Mouse (Mus musculus) heart, postnatal 0 days (tissue): Measurements from ENCODE around the gene Actr3. TPM values are rescaled to one million over a fixed set of nuclear protein-coding genes. Genes with fewer than 3 reads are reported as not detected.

Experiments
- ATAC-seq: fragments of 200-750 bp; cut with Nextera tagmentation; 2 replicates; pipeline ENCODE4 v1.8.0; 2017; ENCODE audit warnings: low read depth, moderate number of reproducible peaks, moderate library complexity; ENCODE audit not compliant: insufficient read depth
- DNase-seq: peaks from one replicate; pipeline ENCODE4 v3.0.0-alpha.2; 2016; ENCODE audit warnings: low spot score
- H3K27ac ChIP-seq: fragments of 300-500 bp; sonication (generic); 2 replicates; pipeline ENCODE4 v1.5.1; 2014; ENCODE audit warnings: low read depth, mild to moderate bottlenecking
- H3K27me3 ChIP-seq: fragments of 300-500 bp; sonication (generic); 2 replicates; pipeline ENCODE4 v1.6.1; 2014; ENCODE audit warnings: low read length, mixed read lengths; ENCODE audit not compliant: control insufficient read depth, insufficient read depth
- H3K36me3 ChIP-seq: fragments of 300-500 bp; sonication (generic); replicated peaks from 2 replicates; pipeline ENCODE4 v1.6.1; 2014; ENCODE audit warnings: low read length, mixed read lengths; ENCODE audit not compliant: control insufficient read depth, insufficient read depth
- H3K4me1 ChIP-seq: fragments of 300-500 bp; sonication (generic); 2 replicates; pipeline ENCODE4 v1.6.1; 2014; ENCODE audit warnings: antibody characterized with exemption; ENCODE audit not compliant: control insufficient read depth, insufficient read depth
- H3K4me2 ChIP-seq: fragments of 300-500 bp; sonication (generic); 2 replicates; pipeline ENCODE4 v1.6.1; 2014; ENCODE audit warnings: low read depth, mild to moderate bottlenecking, low read length, moderate library complexity
- H3K4me3 ChIP-seq: fragments of 300-500 bp; sonication (generic); 2 replicates; pipeline ENCODE4 v1.5.1; 2014; ENCODE audit warnings: low read depth, low read length
- H3K9ac ChIP-seq: fragments of 300-500 bp; sonication (generic); replicated peaks from 2 replicates; pipeline ENCODE4 v1.6.1; 2014; ENCODE audit warnings: low read depth, low read length, mixed read lengths
- H3K9me3 ChIP-seq: fragments of 300-500 bp; sonication (generic); replicated peaks from 2 replicates; pipeline ENCODE4 v1.6.1; 2016; ENCODE audit warnings: low read length; ENCODE audit not compliant: control insufficient read depth
- CTCF ChIP-seq: IDR thresholded peaks from 2 replicates; pipeline ENCODE4 v1.5.1; 2016; ENCODE audit warnings: antibody characterized with exemption, control low read depth, low read depth
- EP300 ChIP-seq: IDR thresholded peaks from 2 replicates; pipeline ENCODE4 v1.6.1; 2016; ENCODE audit warnings: antibody characterized with exemption, low read depth
- WGBS: fragments of 180-500 bp; shearing (Covaris S2); extraction: QIAGEN DNeasy Blood & Tissue Kit; methylation state at CpG from one replicate; pipeline ENCODE4 v1.1.7; 2014; 5-methylcytosine and 5-hydroxymethylcytosine counted together
- polyA plus RNA-seq: library from polyadenylated mRNA; unstranded; fragments of >200 nt; fragmentation: Nextera tagmentation; extraction: Ambion mirVana; gene quantifications from 2 replicates; pipeline ENCODE4 v1.2.1, GENCODE M21; 2015
- total RNA-seq: library from RNA; depleted of rRNA; stranded (reverse); fragments of >200 nt; gene quantifications from 2 replicates; pipeline ENCODE4 v1.2.3, GENCODE M21; 2014; ENCODE audit warnings: low replicate concordance

Gene Actr3
- total and polyA plus RNA-seq, 2 experiments from 2014 or later, result 208 to 287 TPM

GRCm38 (mm10) chr1:125464011-125464410 lies 28.5 kb upstream of the Actr3 start:
- WGBS, result 83% methylated on average over 4 of the region's 4 CpGs
- TF ChIP-seq EP300, result no peak
- no peak for TF ChIP-seq CTCF
- Histone ChIP-seq H3K4me3 (no peak overlapping the region), H3K27me3 (no peaks in the 10 kb centered on the region), H3K27ac (no peak overlapping the region), H3K9ac (no peak overlapping the region), H3K4me2 (no peak overlapping the region), H3K9me3 (no peaks in the 10 kb centered on the region), H3K36me3 (no peaks in the 10 kb centered on the region), H3K4me1 (no peaks in the 10 kb centered on the region)
- no peak for DNase-seq
- no peak for ATAC-seq

GRCm38 (mm10) chr1:125463349-125463748 lies 27.8 kb upstream of the Actr3 start:
- H3K9ac ChIP-seq, result no peak overlapping the region
- no peaks in the 10 kb centered on the region for H3K4me1 ChIP-seq
- DNase-seq (peak; percentile 35), ATAC-seq (peak; percentile 77)
- peak overlapping the region; percentile 43; the same call in 1 of the 2 replicates for H3K27ac ChIP-seq
- H3K36me3 ChIP-seq, result no peaks in the 10 kb centered on the region
- no peak for TF ChIP-seq EP300
- no peak for TF ChIP-seq CTCF
- H3K27me3 ChIP-seq, result no peaks in the 10 kb centered on the region
- 30% methylated on average over 2 of the region's 2 CpGs for WGBS
- no peak overlapping the region for H3K4me2 ChIP-seq
- H3K9me3 ChIP-seq, result no peaks in the 10 kb centered on the region
- no peak overlapping the region for H3K4me3 ChIP-seq

- peak overlapping the region; percentile 43; the same call in 1 of the 2 replicates for H3K27ac ChIP-seq
- H3K36me3 ChIP-seq, result no peaks in the 10 kb centered on the region
- WGBS, result 46% methylated on average over 1 of the region's 1 CpGs
- DNase-seq (no peak), ATAC-seq (0 out of 2 replicates have a peak, but pooled peaks have one; percentile 11)
- no peak overlapping the region for H3K4me3 ChIP-seq
- H3K4me2 ChIP-seq, result no peak overlapping the region
- no peak for TF ChIP-seq EP300
- H3K27me3 ChIP-seq, result no peaks in the 10 kb centered on the region
- H3K9me3 ChIP-seq, result no peaks in the 10 kb centered on the region
- no peaks in the 10 kb centered on the region for H3K4me1 ChIP-seq
- no peak overlapping the region for H3K9ac ChIP-seq
Observed at GRCm38 (mm10) chr1:125462917-125463316, 27.4 kb upstream of the Actr3 start.

GRCm38 (mm10) chr1:125458531-125458930 lies 23.0 kb upstream of the Actr3 start:
- no peak overlapping the region for H3K27ac ChIP-seq
- ATAC-seq (no peak), DNase-seq (no peak)
- H3K27me3 ChIP-seq, result no peaks in the 10 kb centered on the region
- H3K9me3 ChIP-seq, result no peaks in the 10 kb centered on the region
- TF ChIP-seq EP300, result no peak
- TF ChIP-seq CTCF, result no peak
- H3K36me3 ChIP-seq, result no peaks in the 10 kb centered on the region
- H3K4me3 ChIP-seq, result no peak overlapping the region
- H3K4me2 ChIP-seq, result no peak overlapping the region
- no peaks in the 10 kb centered on the region for H3K4me1 ChIP-seq
- no peak overlapping the region for H3K9ac ChIP-seq
- whole genome bisulfite sequencing, result 30% methylated on average over 5 of the region's 5 CpGs

GRCm38 (mm10) chr1:125455128-125455527 lies 19.6 kb upstream of the Actr3 start:
- Histone ChIP-seq H3K4me3 (no peak overlapping the region), H3K4me2 (no peak overlapping the region), H3K9me3 (no peaks in the 10 kb centered on the region), H3K27me3 (no peaks in the 10 kb centered on the region), H3K27ac (no peak overlapping the region), H3K4me1 (no peaks in the 10 kb centered on the region), H3K36me3 (no peaks in the 10 kb centered on the region), H3K9ac (no peak overlapping the region)
- DNase-seq, result no peak
- ATAC-seq, result no peak
- WGBS, result 38% methylated on average over 2 of the region's 2 CpGs
- TF ChIP-seq CTCF (no peak), EP300 (no peak)

GRCm38 (mm10) chr1:125450282-125451000 lies 14.9 kb upstream of the Actr3 start:
- ATAC-seq, result no peak

More at GRCm38 (mm10) chr1:125450282-125451000, 14.9 kb upstream of the Actr3 start:
- Histone ChIP-seq H3K4me2 (no peak overlapping the region), H3K36me3 (no peaks in the 10 kb centered on the region), H3K27me3 (no peaks in the 10 kb centered on the region), H3K9ac (no peak overlapping the region), H3K4me3 (no peak overlapping the region), H3K27ac (no peak overlapping the region), H3K4me1 (no peaks in the 10 kb centered on the region), H3K9me3 (no peaks in the 10 kb centered on the region)
- WGBS, result 72% methylated on average over 4 of the region's 4 CpGs
- no peak for DNase-seq
- TF ChIP-seq CTCF, result no peak
- no peak for TF ChIP-seq EP300
